Mouse (Mus musculus): Measurements from ENCODE around the gene Spdye4b. TPM values are rescaled to one million over a fixed set of nuclear protein-coding genes. Genes with fewer than 3 reads are reported as not detected.

The Spdye4b gene
- polyA plus RNA-seq, 1 experiment from 2014 or later: not detected

DNA sequence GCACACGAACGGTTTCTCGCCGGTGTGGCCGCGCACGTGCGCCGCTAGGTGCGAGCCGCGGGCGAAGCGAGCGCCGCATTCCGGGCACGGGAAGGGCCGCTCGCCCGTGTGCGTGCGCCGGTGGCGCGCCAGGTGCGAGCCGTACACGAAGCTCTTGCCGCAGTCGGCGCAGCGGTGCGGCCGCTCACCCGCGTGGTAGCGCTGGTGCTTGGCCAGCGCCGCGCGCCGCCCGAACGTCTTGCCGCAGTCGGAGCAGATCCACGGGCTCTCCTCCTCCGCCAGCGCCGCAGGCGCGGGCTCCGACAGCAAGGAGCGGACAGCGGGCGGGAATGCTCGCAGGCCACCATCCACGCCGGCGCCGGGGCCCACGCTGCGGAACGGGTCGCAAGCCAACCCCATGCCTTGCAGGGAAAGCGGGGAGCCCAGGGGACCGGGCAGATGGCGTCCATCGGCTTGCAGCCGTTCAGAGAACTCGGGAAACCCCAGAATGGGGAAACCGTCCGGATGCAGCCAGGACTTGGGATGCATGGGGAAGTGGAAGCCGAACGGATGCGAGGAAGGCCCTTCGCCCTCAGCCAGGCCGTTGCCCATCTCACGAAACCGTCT, 73.2 kb downstream of the Spdye4b start:
- TF ChIP-seq CTCF (IDR thresholded peaks at IDR 0.05) (no peak), EP300 (IDR thresholded peaks at IDR 0.05) (no peak)
- H3K9me3 ChIP-seq (ENCODE audit: low read length): no peaks in the 10 kb centered on the region
- no peaks in the 10 kb centered on the region; the same call in 1 of the 2 replicates for H3K36me3 ChIP-seq (ENCODE audit: insufficient read depth, low read length)
- no peak overlapping the region for H3K27ac ChIP-seq (ENCODE audit: low read length)
- DNase-seq (ENCODE audit: low spot score): no peak
- peaks cover 47% of the 10 kb centered on the region for H3K27me3 ChIP-seq (replicated peaks; ENCODE audit: insufficient read depth, low read length)
- ATAC-seq: peak; percentile 16; the same call in 1 of the 2 replicates
- peak overlapping the region; percentile 65 for H3K4me2 ChIP-seq (replicated peaks; ENCODE audit: low read depth, low read length)
- H3K4me3 ChIP-seq (ENCODE audit: low read depth, low read length): peak overlapping the region; percentile 35
- H3K9ac ChIP-seq (replicated peaks; ENCODE audit: low read depth): no peak overlapping the region
- H3K4me1 ChIP-seq (ENCODE audit: insufficient read depth, low read depth, low read length): peaks cover 8% of the 10 kb centered on the region; the same call in 1 of the 2 replicates
- WGBS: 8% methylated on average over 57 of the region's 81 CpGs

Small RNA genes within 50 kb of the gene (microRNA-seq; reads per million reads assigned to microRNA genes)
- not detected for gene Gm44405

Other genes starting within 250 kb of the Spdye4b start
- gene Fscn1, start 220.7 kb upstream of the Spdye4b start, polyA plus RNA-seq (2015; fragmentation: Nextera tagmentation; extraction: Ambion mirVana): 69.1 and 81.4 TPM in 2 replicates
- gene Rnf216, start 68.0 kb upstream of the Spdye4b start, polyA plus RNA-seq (2015; fragmentation: Nextera tagmentation; extraction: Ambion mirVana): 23.2 and 26.0 TPM in 2 replicates
- gene Olfr718-ps1, start 33.4 kb upstream of the Spdye4b start, polyA plus RNA-seq (2015; fragmentation: Nextera tagmentation; extraction: Ambion mirVana): not detected in 2 replicates
- 8.0 and 9.1 TPM in 2 replicates for gene Rbak, start 242 bp upstream of the Spdye4b start, polyA plus RNA-seq (2015; fragmentation: Nextera tagmentation; extraction: Ambion mirVana)
- gene Spdye4a, start 45.9 kb downstream of the Spdye4b start, polyA plus RNA-seq (2015; fragmentation: Nextera tagmentation; extraction: Ambion mirVana): not detected in 2 replicates
- 6.7 and 7.5 TPM in 2 replicates for gene Zfp12, start 54.1 kb downstream of the Spdye4b start, polyA plus RNA-seq (2015; fragmentation: Nextera tagmentation; extraction: Ambion mirVana)
- 1.4 and 1.6 TPM in 2 replicates for gene Zfp316, start 89.0 kb downstream of the Spdye4b start, polyA plus RNA-seq (2015; fragmentation: Nextera tagmentation; extraction: Ambion mirVana)
- gene Zfp853, start 112.6 kb downstream of the Spdye4b start, polyA plus RNA-seq (2015; fragmentation: Nextera tagmentation; extraction: Ambion mirVana): 0.08 TPM in 1 of 2 replicates, not detected in the other
- gene E130309D02Rik, start 134.3 kb downstream of the Spdye4b start, polyA plus RNA-seq (2015; fragmentation: Nextera tagmentation; extraction: Ambion mirVana): 18.2 and 19.5 TPM in 2 replicates
- 72.1 and 87.5 TPM in 2 replicates for gene Zdhhc4, start 148.2 kb downstream of the Spdye4b start, polyA plus RNA-seq (2015; fragmentation: Nextera tagmentation; extraction: Ambion mirVana)
- gene Grid2ip, start 176.3 kb downstream of the Spdye4b start, polyA plus RNA-seq (2015; fragmentation: Nextera tagmentation; extraction: Ambion mirVana): not detected in 2 replicates
- 233 and 242 TPM in 2 replicates for gene Kdelr2, start 222.8 kb downstream of the Spdye4b start, polyA plus RNA-seq (2015; fragmentation: Nextera tagmentation; extraction: Ambion mirVana)

Data from lung, postnatal 0 days (tissue).